Mouse (Mus musculus) neural tube, embryonic 14.5 days (tissue): ENCODE results near the gene Spink8. TPM values are rescaled to one million over a fixed set of nuclear protein-coding genes. Genes with fewer than 3 reads are reported as not detected.

Source experiments
- ATAC-seq: fragments of 200-750 bp; cut with Nextera tagmentation; 2 replicates; pipeline ENCODE4 v1.8.0; 2017; ENCODE audit warnings: low read depth, mild to moderate bottlenecking, moderate TSS enrichment, moderate library complexity
- H3K27ac ChIP-seq: fragments of 300-500 bp; sonication (generic); 2 replicates; pipeline ENCODE4 v1.5.1; 2014; ENCODE audit warnings: low read depth, mild to moderate bottlenecking, control low read depth, low read length, moderate library complexity, mixed read lengths
- H3K27me3 ChIP-seq: fragments of 300-500 bp; sonication (generic); 2 replicates; pipeline ENCODE4 v1.6.1; 2014; ENCODE audit warnings: low read length; ENCODE audit not compliant: control insufficient read depth, insufficient read depth
- H3K36me3 ChIP-seq: fragments of 300-500 bp; sonication (generic); 2 replicates; pipeline ENCODE4 v1.6.1; 2014; ENCODE audit warnings: low read length, mixed read lengths; ENCODE audit not compliant: control insufficient read depth, insufficient read depth
- H3K4me1 ChIP-seq: fragments of 300-500 bp; sonication (generic); 2 replicates; pipeline ENCODE4 v1.6.1; 2014; ENCODE audit warnings: low read length; ENCODE audit not compliant: control insufficient read depth, insufficient read depth
- H3K4me2 ChIP-seq: fragments of 300-500 bp; sonication (generic); 2 replicates; pipeline ENCODE4 v1.6.1; 2014; ENCODE audit warnings: mild to moderate bottlenecking, low read depth, low read length, control low read depth
- H3K4me3 ChIP-seq: fragments of 300-500 bp; sonication (generic); 2 replicates; pipeline ENCODE4 v1.5.1; 2014; ENCODE audit warnings: low read depth, low read length, control low read depth, mixed read lengths
- H3K9ac ChIP-seq: fragments of 300-500 bp; sonication (generic); replicated peaks from 2 replicates; pipeline ENCODE4 v1.6.1; 2014; ENCODE audit warnings: low read depth, mild to moderate bottlenecking, control low read depth, low read length, mixed read lengths
- H3K9me3 ChIP-seq: fragments of 300-500 bp; sonication (generic); 2 replicates; pipeline ENCODE4 v1.6.1; 2016; ENCODE audit warnings: low read length; ENCODE audit not compliant: control insufficient read depth
- WGBS: fragments of 180-500 bp; shearing (Covaris S2); extraction: QIAGEN DNeasy Blood & Tissue Kit; methylation state at CpG from one replicate; pipeline ENCODE4 v1.1.7; 2014; 5-methylcytosine and 5-hydroxymethylcytosine counted together
- polyA plus RNA-seq: library from polyadenylated mRNA; unstranded; fragments of >200 nt; fragmentation: Nextera tagmentation; extraction: Ambion mirVana; gene quantifications from 2 replicates; pipeline ENCODE4 v1.2.1, GENCODE M21; 2014

The Spink8 gene
- polyA plus RNA-seq, 1 experiment from 2014 or later: not detected

DNA sequence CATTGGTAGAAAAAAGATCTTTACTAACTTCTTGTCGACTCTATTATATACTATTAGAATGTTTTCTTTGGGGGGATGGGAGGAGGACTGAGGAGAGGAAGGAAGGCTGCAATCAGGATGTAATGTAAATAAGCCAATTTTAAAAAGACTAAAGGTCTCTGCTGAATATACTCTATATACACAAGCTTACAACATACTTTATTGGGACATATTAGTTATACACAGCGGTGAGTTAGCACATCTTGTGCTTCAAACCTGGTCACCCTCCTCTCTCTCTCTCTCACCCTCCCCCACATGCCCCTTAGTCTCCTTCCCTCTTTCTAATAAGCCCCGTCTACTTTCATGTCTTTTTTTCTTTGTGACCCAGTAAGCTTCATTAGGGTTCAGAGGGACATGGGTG, 4.2 kb upstream of the Spink8 start:
- Histone ChIP-seq H3K4me3 (no peak overlapping the region), H3K27me3 (no peaks in the 10 kb centered on the region), H3K36me3 (no peaks in the 10 kb centered on the region), H3K9ac (no peak overlapping the region), H3K9me3 (no peaks in the 10 kb centered on the region), H3K4me1 (no peaks in the 10 kb centered on the region), H3K27ac (no peak overlapping the region), H3K4me2 (no peak overlapping the region)
- 63% methylated on average over 3 of the region's 3 CpGs for WGBS
- ATAC-seq: no peak

DNA sequence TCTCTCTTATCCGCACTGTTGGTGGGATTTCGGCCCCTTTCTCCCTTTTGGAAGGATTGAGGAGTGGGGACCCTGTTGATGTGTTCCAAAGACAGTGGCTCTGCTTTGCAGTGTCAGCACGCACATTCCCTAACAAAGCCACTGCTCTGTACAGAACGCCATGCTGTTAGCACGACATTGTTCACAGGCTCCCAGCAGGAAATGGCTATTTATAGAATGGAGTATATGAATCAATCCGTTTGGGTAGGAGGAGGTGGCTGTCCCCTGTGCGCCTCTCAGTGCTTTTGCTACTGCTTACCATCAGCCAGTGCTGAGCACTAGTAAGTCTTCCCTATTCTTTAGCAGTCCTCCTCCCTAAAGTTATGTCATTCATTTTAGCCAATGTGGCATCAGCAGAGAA, 1.3 kb downstream of the Spink8 start:
- H3K4me2 ChIP-seq: no peak overlapping the region
- WGBS: 20% methylated on average over 7 of the region's 7 CpGs
- H3K9ac ChIP-seq: no peak overlapping the region
- H3K27ac ChIP-seq: no peak overlapping the region; the same call in 1 of the 2 replicates
- no peak for ATAC-seq
- no peak overlapping the region for H3K4me3 ChIP-seq
- H3K9me3 ChIP-seq: no peaks in the 10 kb centered on the region
- H3K27me3 ChIP-seq: no peaks in the 10 kb centered on the region
- H3K4me1 ChIP-seq: no peaks in the 10 kb centered on the region
- H3K36me3 ChIP-seq: no peaks in the 10 kb centered on the region

DNA sequence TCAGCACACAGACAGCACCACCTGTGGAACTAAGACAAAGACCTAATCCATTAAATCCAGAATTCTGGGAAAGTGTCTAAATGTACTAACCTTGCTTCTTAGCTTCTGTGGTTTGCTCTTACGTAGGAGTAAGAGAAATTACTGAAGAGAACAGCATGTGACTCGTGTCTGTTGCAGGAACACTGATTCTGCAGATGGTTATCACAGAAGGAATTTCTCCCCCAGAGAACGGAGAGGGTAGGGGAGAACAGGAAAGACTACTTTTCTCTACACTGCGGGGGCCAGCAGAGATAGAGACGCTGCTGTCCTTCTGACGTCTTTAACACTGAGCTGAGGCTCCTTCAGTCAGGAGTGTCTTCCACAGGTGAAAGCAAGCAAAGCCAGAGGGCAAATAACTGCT, 4.3 kb downstream of the Spink8 start:
- Histone ChIP-seq H3K4me3 (no peak overlapping the region), H3K36me3 (no peaks in the 10 kb centered on the region), H3K9ac (no peak overlapping the region), H3K27me3 (no peaks in the 10 kb centered on the region), H3K4me2 (no peak overlapping the region), H3K27ac (no peak overlapping the region), H3K9me3 (no peaks in the 10 kb centered on the region), H3K4me1 (no peaks in the 10 kb centered on the region)
- no peak for ATAC-seq
- WGBS: 67% methylated on average over 6 of the region's 6 CpGs

- Histone ChIP-seq H3K27ac (no peak overlapping the region), H3K27me3 (no peaks in the 10 kb centered on the region), H3K9ac (no peak overlapping the region), H3K4me2 (no peak overlapping the region), H3K4me1 (no peaks in the 10 kb centered on the region), H3K4me3 (no peak overlapping the region), H3K9me3 (no peaks in the 10 kb centered on the region), H3K36me3 (no peaks in the 10 kb centered on the region)
- ATAC-seq: no peak
- 73% methylated on average over 4 of the region's 4 CpGs for WGBS
These were observed 13.7 kb downstream of the Spink8 start for GRCm38 (mm10) chr9:109825739-109826138.

DNA sequence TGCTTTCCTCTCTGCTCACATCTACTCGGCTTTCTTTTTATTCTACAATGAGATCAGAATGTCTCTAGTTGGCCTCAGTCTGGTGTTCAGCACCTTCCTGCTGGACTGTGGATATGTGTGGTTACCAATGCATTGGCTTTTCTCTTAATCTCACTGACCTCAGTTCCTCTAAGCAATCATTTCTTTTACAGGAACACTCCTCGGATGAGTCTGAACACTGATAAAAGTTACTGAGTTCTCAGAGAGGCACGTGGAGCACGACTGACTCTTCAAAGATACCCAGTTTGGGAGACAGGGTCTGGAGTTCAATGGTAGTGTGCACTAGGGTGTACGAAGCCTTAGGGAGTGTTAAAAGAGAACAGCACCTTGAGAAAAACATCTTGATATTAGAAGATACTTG, 14.1 kb downstream of the Spink8 start:
- H3K9ac ChIP-seq: no peak overlapping the region
- no peaks in the 10 kb centered on the region for H3K27me3 ChIP-seq
- H3K4me3 ChIP-seq: no peak overlapping the region
- 75% methylated on average over 5 of the region's 5 CpGs for WGBS
- no peak for ATAC-seq
- no peak overlapping the region for H3K27ac ChIP-seq
- no peak overlapping the region for H3K4me2 ChIP-seq
- H3K36me3 ChIP-seq: no peaks in the 10 kb centered on the region
- no peaks in the 10 kb centered on the region for H3K9me3 ChIP-seq
- H3K4me1 ChIP-seq: no peaks in the 10 kb centered on the region

DNA sequence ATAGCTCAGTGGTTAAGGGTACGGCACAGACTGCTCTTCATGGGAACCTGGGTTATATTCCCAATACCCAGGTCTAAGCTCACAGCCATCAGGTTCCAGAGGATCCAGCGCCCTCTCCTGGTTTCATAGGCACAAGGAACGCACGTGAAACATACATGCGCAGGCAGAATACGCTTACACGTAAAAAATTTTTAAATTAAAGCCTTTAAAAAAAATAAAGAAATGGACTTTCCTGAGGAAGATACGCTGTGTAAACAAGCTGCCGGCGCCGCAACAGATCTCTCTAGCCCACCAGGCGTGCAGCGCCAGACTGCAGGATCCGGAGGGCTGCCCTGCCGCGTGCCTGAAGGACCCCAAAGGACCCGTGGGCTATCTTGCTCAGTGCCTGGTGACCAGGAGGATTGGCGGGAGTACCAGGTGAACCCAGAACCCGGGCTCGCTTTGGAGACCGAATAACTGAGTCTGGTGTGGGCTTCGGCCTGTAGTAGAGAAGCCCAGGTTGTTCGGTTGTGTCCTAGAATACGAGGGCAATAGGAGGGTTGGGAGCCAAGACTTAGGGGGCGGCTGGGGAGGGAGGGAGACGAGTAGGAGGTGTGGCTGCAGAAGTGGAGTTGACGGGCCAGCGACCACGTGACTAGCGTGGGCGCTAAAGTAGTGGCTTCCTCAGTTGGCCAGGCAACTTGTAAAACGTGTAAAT, 20.5 kb downstream of the Spink8 start, which contains the start of gene Nme6:
Nme6 (plus strand) TSS at position 359 of the 697 bp plus-strand sequence.
- peak within 1 kb of the TSS; percentile 82 for H3K4me2 ChIP-seq
- peak within 1 kb of the TSS; percentile 65 for H3K9ac ChIP-seq
- peak within 1 kb of the TSS; percentile 76 for H3K27ac ChIP-seq
- H3K4me3 ChIP-seq: peak within 1 kb of the TSS; percentile 60
- no peaks in the 10 kb centered on the region for H3K27me3 ChIP-seq
- peak; percentile 97 for ATAC-seq
- peaks cover 3% of the 10 kb centered on the region; the same call in 1 of the 2 replicates for H3K4me1 ChIP-seq
- H3K9me3 ChIP-seq: no peaks in the 10 kb centered on the region
- WGBS: under 1% methylated on average over 32 of the region's 32 CpGs
- 0 out of 2 replicates have a peak, but pooled peaks cover 2% of the 10 kb centered on the region for H3K36me3 ChIP-seq

DNA sequence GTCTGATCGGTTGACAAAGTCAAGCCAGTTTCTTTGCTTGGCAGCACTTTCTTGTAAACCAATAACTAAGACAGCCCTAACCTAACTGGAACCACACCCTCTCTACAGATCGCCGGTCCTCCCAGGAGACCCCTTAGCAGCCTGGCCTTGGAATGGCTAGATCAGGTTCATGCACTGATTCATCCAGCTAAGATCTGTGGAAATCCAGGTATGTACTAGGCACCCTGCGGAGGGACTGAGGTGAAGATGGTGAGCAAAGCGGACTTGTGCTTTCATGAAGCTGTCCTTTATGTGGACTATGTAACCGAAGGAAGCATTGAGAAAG, 21.0 kb downstream of the Spink8 start:
- 8% methylated on average over 6 of the region's 6 CpGs for WGBS

GRCm38 (mm10) chr9:109849312-109849758, 37.3 kb downstream of the Spink8 start, which contains the start of gene Camp:
Gene Camp, minus strand, starts transcription at chr9:109849617.
- 72% methylated on average over 6 of the region's 6 CpGs for whole genome bisulfite sequencing
- no peaks in the 10 kb centered on the region for H3K4me1 ChIP-seq
- H3K9me3 ChIP-seq: no peaks in the 10 kb centered on the region
- no peak within 1 kb of the TSS for H3K9ac ChIP-seq
- ATAC-seq: no peak; the same call in 1 of the 2 replicates
- H3K36me3 ChIP-seq: 0 out of 2 replicates have a peak, but pooled peaks cover 4% of the 10 kb centered on the region
- no peak within 1 kb of the TSS for H3K4me3 ChIP-seq
- H3K27me3 ChIP-seq: no peaks in the 10 kb centered on the region
- no peak within 1 kb of the TSS for H3K27ac ChIP-seq
- H3K4me2 ChIP-seq: no peak within 1 kb of the TSS

More for the DNA sequence above, 21.0 kb downstream of the Spink8 start:
- peaks cover 3% of the 10 kb centered on the region; the same call in 1 of the 2 replicates for H3K4me1 ChIP-seq
- no peak overlapping the region for H3K27ac ChIP-seq
- H3K4me3 ChIP-seq: peak overlapping the region; percentile 60
- H3K27me3 ChIP-seq: no peaks in the 10 kb centered on the region
- H3K9ac ChIP-seq: peak overlapping the region; percentile 65
- H3K4me2 ChIP-seq: peak overlapping the region; percentile 82
- peak; percentile 71 for ATAC-seq
- 0 out of 2 replicates have a peak, but pooled peaks cover 2% of the 10 kb centered on the region for H3K36me3 ChIP-seq
- H3K9me3 ChIP-seq: no peaks in the 10 kb centered on the region

DNA sequence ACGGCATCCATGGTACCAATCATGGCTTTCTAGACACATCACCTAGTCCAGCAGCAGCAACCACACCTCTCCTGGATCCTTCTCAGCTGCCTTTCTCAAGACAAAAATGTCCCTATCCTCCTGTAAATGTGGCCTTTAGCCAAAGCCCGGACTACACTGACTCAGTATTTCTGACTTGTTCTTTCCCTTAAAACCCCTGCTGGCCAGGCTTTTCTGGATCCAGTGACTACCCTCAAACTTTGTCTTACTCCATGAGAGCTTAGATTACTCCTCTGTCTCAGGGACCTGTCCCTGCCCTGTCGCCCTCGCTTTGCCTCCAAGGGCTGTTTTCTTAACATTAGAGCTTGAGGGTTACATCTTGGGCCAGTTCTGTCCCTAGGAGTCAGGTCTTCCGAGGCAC, 38.0 kb downstream of the Spink8 start:
- Histone ChIP-seq H3K4me2 (no peak overlapping the region), H3K36me3 (0 out of 2 replicates have a peak, but pooled peaks cover 4% of the 10 kb centered on the region), H3K4me3 (no peak overlapping the region), H3K27me3 (no peaks in the 10 kb centered on the region), H3K4me1 (no peaks in the 10 kb centered on the region), H3K9ac (no peak overlapping the region), H3K9me3 (no peaks in the 10 kb centered on the region), H3K27ac (no peak overlapping the region)
- 90% methylated on average over 5 of the region's 5 CpGs for WGBS
- no peak for ATAC-seq
